Mouse (Mus musculus): Measurements from ENCODE around the gene Gm17467.
"Not testable (repeated sequence)": the region's sequence is repeated elsewhere in the genome, so short reads cannot be mapped to it uniquely, and the experiment has no call there.

Gene Gm17467

GRCm38 (mm10) chrX:123704691-123705090, at the start of gene Gm17467:
Gene Gm17467 (minus strand): TSS chrX:123704791.
- not testable (repeated sequence) for H3K9me3 ChIP-seq (ENCODE audit: low read length); H3K4me1 ChIP-seq (replicated peaks; ENCODE audit: low read depth, low read length); H3K27me3 ChIP-seq (ENCODE audit: insufficient read depth, low read length); H3K4me3 ChIP-seq (replicated peaks; ENCODE audit: low read length); H3K36me3 ChIP-seq (ENCODE audit: insufficient read depth, low read length)

Data from E14TG2a.4 (cell line).